Mouse (Mus musculus) midbrain, embryonic 12.5 days (tissue): ENCODE measurements around the gene Olfr30. TPM values are rescaled to one million over a fixed set of nuclear protein-coding genes. Genes with fewer than 3 reads are reported as not detected.
"Not testable (repeated sequence)": the region's sequence is repeated elsewhere in the genome, so short reads cannot be mapped to it uniquely, and the experiment has no call there.

Experiments used
- ATAC-seq: fragments of 200-750 bp; cut with Nextera tagmentation; 2 replicates; pipeline ENCODE4 v1.8.0; 2017; ENCODE audit warnings: low read depth, moderate TSS enrichment, moderate library complexity; ENCODE audit not compliant: low FRiP score
- H3K27ac ChIP-seq: fragments of 300-500 bp; sonication (generic); replicated peaks from 2 replicates; pipeline ENCODE4 v1.5.1; 2016; ENCODE audit warnings: mild to moderate bottlenecking
- H3K27me3 ChIP-seq: fragments of 300-500 bp; sonication (generic); 2 replicates; pipeline ENCODE4 v1.6.1; 2016; ENCODE audit warnings: mild to moderate bottlenecking
- H3K36me3 ChIP-seq: fragments of 300-500 bp; sonication (generic); 2 replicates; pipeline ENCODE4 v1.6.1; 2016
- H3K4me1 ChIP-seq: fragments of 300-500 bp; sonication (generic); 2 replicates; pipeline ENCODE4 v1.6.1; 2016
- H3K4me2 ChIP-seq: fragments of 300-500 bp; sonication (generic); replicated peaks from 2 replicates; pipeline ENCODE4 v1.6.1; 2016; ENCODE audit warnings: mild to moderate bottlenecking, moderate library complexity
- H3K4me3 ChIP-seq: fragments of 300-500 bp; sonication (generic); 2 replicates; pipeline ENCODE4 v1.5.1; 2016; ENCODE audit warnings: mild to moderate bottlenecking
- H3K9ac ChIP-seq: fragments of 300-500 bp; sonication (generic); replicated peaks from 2 replicates; pipeline ENCODE4 v1.6.1; 2016; ENCODE audit warnings: mild to moderate bottlenecking, moderate library complexity
- H3K9me3 ChIP-seq: fragments of 300-500 bp; sonication (generic); 2 replicates; pipeline ENCODE4 v1.6.1; 2016; ENCODE audit warnings: mild to moderate bottlenecking
- WGBS: fragments of 180-500 bp; shearing (Covaris S2); methylation state at CpG from one replicate; pipeline ENCODE4 v1.1.7; 2016; 5-methylcytosine and 5-hydroxymethylcytosine counted together
- polyA plus RNA-seq: library from polyadenylated mRNA; unstranded; fragments of >200 nt; fragmentation: Nextera tagmentation; extraction: Ambion mirVana; gene quantifications from 2 replicates; pipeline ENCODE4 v1.2.1, GENCODE M21; 2016

Olfr30 gene
- polyA plus RNA-seq = not detected in 2 replicates

- no peak for ATAC-seq
- H3K27me3 ChIP-seq = no peaks in the 10 kb centered on the region
- H3K27ac ChIP-seq = no peak within 1 kb of the TSS
- H3K4me2 ChIP-seq = no peak within 1 kb of the TSS
- H3K9me3 ChIP-seq = no peaks in the 10 kb centered on the region
- H3K36me3 ChIP-seq = no peaks in the 10 kb centered on the region
- no peak within 1 kb of the TSS for H3K9ac ChIP-seq
- no peaks in the 10 kb centered on the region for H3K4me1 ChIP-seq
- H3K4me3 ChIP-seq = no peak within 1 kb of the TSS
These were observed at the start of gene Olfr30 for GRCm38 (mm10) chr11:58462170-58462569. Olfr30 (minus strand) TSS chr11:58462270.

- ATAC-seq, H3K9me3 ChIP-seq, H3K27me3 ChIP-seq, H3K4me1 ChIP-seq, H3K9ac ChIP-seq, H3K4me2 ChIP-seq, H3K36me3 ChIP-seq, H3K4me3 ChIP-seq, H3K27ac ChIP-seq: not testable (repeated sequence)
- 86% methylated on average over 19 of the region's 19 CpGs for WGBS
These were observed 47.0 kb upstream of the Olfr30 start for GRCm38 (mm10) chr11:58509058-58509457.

GRCm38 (mm10) chr11:58502472-58502871, 40.4 kb upstream of the Olfr30 start, which contains the start of gene Olfr331:
Olfr331 (minus strand) TSS chr11:58502572.
- H3K9me3 ChIP-seq, H3K4me1 ChIP-seq, H3K27ac ChIP-seq, H3K9ac ChIP-seq, H3K4me2 ChIP-seq, H3K4me3 ChIP-seq, H3K36me3 ChIP-seq, H3K27me3 ChIP-seq, ATAC-seq: not testable (repeated sequence)

GRCm38 (mm10) chr11:58499290-58499689, 37.2 kb upstream of the Olfr30 start:
- no peaks in the 10 kb centered on the region for H3K4me1 ChIP-seq
- no peaks in the 10 kb centered on the region for H3K9me3 ChIP-seq
- no peak overlapping the region for H3K4me2 ChIP-seq
- WGBS = 66% methylated on average over 3 of the region's 3 CpGs
- no peaks in the 10 kb centered on the region for H3K36me3 ChIP-seq
- H3K27me3 ChIP-seq = no peaks in the 10 kb centered on the region
- no peak overlapping the region for H3K27ac ChIP-seq
- no peak overlapping the region for H3K9ac ChIP-seq
- no peak overlapping the region for H3K4me3 ChIP-seq
- ATAC-seq = no peak

- H3K27me3 ChIP-seq = no peaks in the 10 kb centered on the region
- H3K4me2 ChIP-seq = no peak overlapping the region
- H3K9me3 ChIP-seq = no peaks in the 10 kb centered on the region
- 88% methylated on average over 9 of the region's 9 CpGs for WGBS
- no peaks in the 10 kb centered on the region for H3K36me3 ChIP-seq
- no peak for ATAC-seq
- no peaks in the 10 kb centered on the region for H3K4me1 ChIP-seq
- no peak overlapping the region for H3K4me3 ChIP-seq
- H3K27ac ChIP-seq = no peak overlapping the region
- H3K9ac ChIP-seq = no peak overlapping the region
These were observed 36.7 kb upstream of the Olfr30 start for GRCm38 (mm10) chr11:58498761-58499160.

GRCm38 (mm10) chr11:58492455-58492854, 30.4 kb upstream of the Olfr30 start, which contains the start of gene Olfr332:
Olfr332 (minus strand) TSS chr11:58492555.
- no peak within 1 kb of the TSS for H3K4me2 ChIP-seq
- no peak within 1 kb of the TSS for H3K9ac ChIP-seq
- H3K36me3 ChIP-seq = no peaks in the 10 kb centered on the region
- no peak within 1 kb of the TSS for H3K4me3 ChIP-seq
- H3K27me3 ChIP-seq = no peaks in the 10 kb centered on the region
- no peak within 1 kb of the TSS for H3K27ac ChIP-seq
- no peaks in the 10 kb centered on the region for H3K9me3 ChIP-seq
- WGBS = 88% methylated on average over 2 of the region's 2 CpGs
- H3K4me1 ChIP-seq = no peaks in the 10 kb centered on the region
- no peak for ATAC-seq

GRCm38 (mm10) chr11:58453592-58453991, 8.5 kb downstream of the Olfr30 start:
- no peak for ATAC-seq
- Histone ChIP-seq H3K36me3 (no peaks in the 10 kb centered on the region), H3K9ac (no peak overlapping the region), H3K27me3 (no peaks in the 10 kb centered on the region), H3K4me2 (no peak overlapping the region), H3K4me1 (no peaks in the 10 kb centered on the region), H3K27ac (no peak overlapping the region), H3K9me3 (no peaks in the 10 kb centered on the region), H3K4me3 (no peak overlapping the region)
- WGBS = 81% methylated on average over 4 of the region's 4 CpGs

- Histone ChIP-seq H3K36me3 (no peaks in the 10 kb centered on the region), H3K9me3 (no peaks in the 10 kb centered on the region), H3K9ac (no peak within 1 kb of the TSS), H3K4me2 (no peak within 1 kb of the TSS), H3K4me1 (no peaks in the 10 kb centered on the region), H3K4me3 (no peak within 1 kb of the TSS), H3K27ac (no peak within 1 kb of the TSS), H3K27me3 (no peaks in the 10 kb centered on the region)
- ATAC-seq = no peak
- 97% methylated on average over 9 of the region's 9 CpGs for WGBS
These were observed 9.3 kb downstream of the Olfr30 start, which contains the start of gene Lypd9 for GRCm38 (mm10) chr11:58452759-58453158. Lypd9 (minus strand) TSS chr11:58452923.

- WGBS = 71% methylated on average over 5 of the region's 5 CpGs
- Histone ChIP-seq H3K4me1 (no peaks in the 10 kb centered on the region), H3K9ac (no peak overlapping the region), H3K36me3 (no peaks in the 10 kb centered on the region), H3K9me3 (no peaks in the 10 kb centered on the region), H3K27ac (no peak overlapping the region), H3K27me3 (no peaks in the 10 kb centered on the region), H3K4me3 (no peak overlapping the region), H3K4me2 (no peak overlapping the region)
- no peak for ATAC-seq
These were observed 24.2 kb downstream of the Olfr30 start for GRCm38 (mm10) chr11:58437866-58438265.

- Histone ChIP-seq H3K4me1 (no peaks in the 10 kb centered on the region), H3K4me2 (no peak within 1 kb of the TSS), H3K27ac (no peak within 1 kb of the TSS), H3K27me3 (no peaks in the 10 kb centered on the region), H3K9me3 (no peaks in the 10 kb centered on the region), H3K9ac (no peak within 1 kb of the TSS), H3K36me3 (no peaks in the 10 kb centered on the region), H3K4me3 (no peak within 1 kb of the TSS)
- WGBS = 98% methylated on average over 3 of the region's 3 CpGs
- no peak for ATAC-seq
These were observed 29.8 kb downstream of the Olfr30 start, which contains the start of gene Gm12253 for GRCm38 (mm10) chr11:58432259-58432658. Gm12253 (plus strand) TSS chr11:58432559.

- no peak within 1 kb of the TSS for H3K9ac ChIP-seq
- H3K27ac ChIP-seq = no peak within 1 kb of the TSS
- H3K4me2 ChIP-seq = no peak within 1 kb of the TSS
- H3K4me1 ChIP-seq = no peaks in the 10 kb centered on the region
- WGBS = 89% methylated on average over 1 of the region's 1 CpGs
- no peaks in the 10 kb centered on the region for H3K27me3 ChIP-seq
- H3K36me3 ChIP-seq = no peaks in the 10 kb centered on the region
- H3K9me3 ChIP-seq = no peaks in the 10 kb centered on the region
- ATAC-seq = no peak
- H3K4me3 ChIP-seq = no peak within 1 kb of the TSS
These were observed 41.3 kb downstream of the Olfr30 start, which contains the start of gene 1810065E05Rik for GRCm38 (mm10) chr11:58420815-58421214. 1810065E05Rik (plus strand) TSS chr11:58421111.

GRCm38 (mm10) chr11:58418336-58418735, 43.7 kb downstream of the Olfr30 start:
- H3K36me3 ChIP-seq = no peaks in the 10 kb centered on the region
- no peaks in the 10 kb centered on the region for H3K27me3 ChIP-seq
- no peak overlapping the region for H3K9ac ChIP-seq
- no peak for ATAC-seq
- H3K9me3 ChIP-seq = no peaks in the 10 kb centered on the region
- 77% methylated on average over 3 of the region's 3 CpGs for WGBS
- H3K4me3 ChIP-seq = no peak overlapping the region
- no peak overlapping the region for H3K4me2 ChIP-seq
- H3K4me1 ChIP-seq = no peaks in the 10 kb centered on the region
- no peak overlapping the region for H3K27ac ChIP-seq

- no peaks in the 10 kb centered on the region for H3K4me1 ChIP-seq
- no peak overlapping the region for H3K9ac ChIP-seq
- no peaks in the 10 kb centered on the region for H3K36me3 ChIP-seq
- WGBS = 82% methylated on average over 3 of the region's 3 CpGs
- no peaks in the 10 kb centered on the region for H3K27me3 ChIP-seq
- H3K27ac ChIP-seq = no peak overlapping the region
- H3K4me3 ChIP-seq = no peak overlapping the region
- no peak overlapping the region for H3K4me2 ChIP-seq
- no peak for ATAC-seq
- H3K9me3 ChIP-seq = no peaks in the 10 kb centered on the region
These were observed 54.0 kb downstream of the Olfr30 start for GRCm38 (mm10) chr11:58408066-58408465.
